Mouse (Mus musculus): ENCODE data around the gene Wwc2. TPM values are rescaled to one million over a fixed set of nuclear protein-coding genes. Genes with fewer than 3 reads are reported as not detected.
A peak's percentile ranks its signal among the peaks of the same experiment; 100 is the strongest.

Gene Wwc2
- polyA plus RNA-seq (2016; fragmentation: Nextera tagmentation; extraction: Ambion mirVana) = 10.0 and 10.1 TPM in 2 replicates

DNA sequence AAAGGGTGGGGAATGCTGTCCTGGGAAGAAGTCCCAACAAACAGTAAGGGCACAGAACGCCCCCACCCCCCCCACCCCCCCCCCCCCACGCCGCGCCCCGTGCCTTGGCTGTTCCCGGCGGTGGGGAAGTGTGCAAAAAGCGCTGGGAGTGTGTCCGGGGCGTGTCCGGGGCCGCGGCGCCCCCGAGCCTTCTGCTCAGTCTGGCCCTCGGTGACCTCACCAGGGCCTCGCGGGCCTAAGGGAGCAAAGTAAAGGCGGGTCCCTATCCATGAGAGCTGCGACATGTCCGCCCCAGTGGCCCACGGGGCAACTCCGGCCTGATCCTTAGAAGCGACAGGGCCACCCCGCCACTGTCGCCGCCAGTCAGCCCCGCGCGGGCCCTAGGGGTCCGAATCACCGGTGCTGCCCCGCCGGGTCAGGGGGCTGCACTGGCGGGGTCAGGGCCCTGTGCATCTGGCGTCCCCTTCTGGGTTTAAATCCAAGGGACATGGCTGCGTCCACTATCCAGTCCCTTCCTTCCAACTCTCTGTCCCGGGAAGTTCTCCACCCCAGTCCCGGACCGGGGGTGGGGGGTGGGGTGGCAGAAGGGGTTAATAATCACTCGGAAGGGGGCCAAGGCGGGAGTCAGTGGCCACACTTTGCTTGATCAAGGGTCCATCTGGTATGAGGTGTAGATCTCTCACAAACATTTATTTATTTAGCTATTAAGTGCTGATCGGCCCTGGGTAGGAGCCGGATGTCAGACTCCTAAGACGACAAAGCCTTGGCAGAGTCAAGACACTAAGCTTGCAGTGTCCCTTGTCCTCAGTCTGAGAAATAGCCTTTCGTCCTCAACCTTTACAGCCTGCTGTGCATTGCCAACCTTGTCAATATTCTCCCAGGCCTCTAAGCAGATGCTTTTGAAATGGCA is at the start of gene Wwc2:
Gene Wwc2, minus strand, starts transcription at position 14 of the 910 bp plus-strand sequence.
- Histone ChIP-seq H3K4me3 (peak within 1 kb of the TSS; percentile 88), H3K36me3 (no peaks in the 10 kb centered on the region), H3K27ac (peak within 1 kb of the TSS; percentile 98), H3K9me3 (0 out of 2 replicates have a peak, but pooled peaks cover 2% of the 10 kb centered on the region), H3K4me1 (replicated peaks) (peaks cover 53% of the 10 kb centered on the region), H3K27me3 (ENCODE audit: insufficient read depth, poor library complexity, severe bottlenecking) (no peaks in the 10 kb centered on the region)
- peak; percentile 77 for DNase-seq (ENCODE audit: low spot score)
- whole genome bisulfite sequencing = 1% methylated on average over 41 of the region's 46 CpGs

DNA sequence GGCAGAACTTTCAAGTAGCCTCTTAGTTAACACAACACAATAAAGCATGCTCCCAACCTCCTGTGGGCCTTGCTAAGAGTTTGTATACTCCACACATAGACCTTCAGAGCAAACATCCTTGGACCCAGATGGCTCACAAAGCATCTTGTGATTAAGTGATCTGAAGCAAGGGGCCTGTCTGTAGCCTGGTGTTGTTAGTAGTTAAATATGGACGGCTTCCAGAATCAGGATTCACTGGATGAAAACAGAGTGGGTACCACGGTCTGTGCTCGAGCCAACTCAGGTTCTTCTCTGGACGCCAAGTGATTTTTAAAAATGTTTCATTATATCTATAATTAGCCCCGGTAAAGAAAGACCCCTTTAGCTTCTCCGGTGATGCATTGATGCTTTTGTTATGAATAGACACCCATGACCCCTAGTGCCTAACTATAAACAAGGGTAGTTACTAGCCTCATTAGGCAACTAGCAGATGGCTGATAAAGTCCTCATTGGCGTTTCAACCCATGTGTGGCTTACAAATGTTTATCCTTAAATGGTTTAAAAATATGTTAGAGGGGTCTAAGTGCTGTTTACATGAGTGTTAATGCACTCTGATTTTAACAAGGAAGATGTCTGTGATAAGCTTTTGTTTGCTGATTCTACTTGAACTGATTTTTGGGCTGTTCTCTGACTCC is 47.7 kb upstream of the Wwc2 start:
- H3K27ac ChIP-seq = no peak overlapping the region
- no peaks in the 10 kb centered on the region for H3K36me3 ChIP-seq
- DNase-seq (ENCODE audit: low spot score) = no peak
- no peak overlapping the region for H3K4me3 ChIP-seq
- H3K27me3 ChIP-seq (ENCODE audit: insufficient read depth, poor library complexity, severe bottlenecking) = no peaks in the 10 kb centered on the region
- H3K4me1 ChIP-seq (replicated peaks) = no peaks in the 10 kb centered on the region
- no peaks in the 10 kb centered on the region for H3K9me3 ChIP-seq
- WGBS = 81% methylated on average over 7 of the region's 7 CpGs

DNA sequence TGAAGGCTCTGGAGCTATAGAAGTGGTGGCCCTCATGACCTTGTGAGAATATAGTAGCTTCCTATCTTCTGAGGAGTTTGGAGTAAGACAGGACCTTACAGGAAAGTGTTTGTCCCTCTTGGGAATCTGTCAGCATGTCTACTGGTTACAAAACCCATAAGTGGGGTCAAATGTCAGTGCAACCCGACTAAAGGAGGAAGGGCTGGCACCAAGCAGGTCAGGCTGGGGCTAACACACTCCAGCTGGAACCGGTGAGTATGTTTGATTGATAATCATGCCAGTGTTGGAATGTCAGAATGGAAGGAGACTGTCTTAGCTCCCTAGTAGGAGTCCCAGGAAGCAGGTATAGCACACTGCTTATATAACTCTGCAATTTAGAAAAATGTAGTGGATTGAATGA is 41.3 kb upstream of the Wwc2 start:
- 48% methylated on average over 2 of the region's 2 CpGs for WGBS
- H3K27ac ChIP-seq = no peak overlapping the region
- H3K9me3 ChIP-seq = no peaks in the 10 kb centered on the region
- no peak overlapping the region for H3K4me3 ChIP-seq
- H3K4me1 ChIP-seq (replicated peaks) = no peaks in the 10 kb centered on the region
- no peaks in the 10 kb centered on the region for H3K27me3 ChIP-seq (ENCODE audit: insufficient read depth, poor library complexity, severe bottlenecking)
- DNase-seq (ENCODE audit: low spot score) = no peak
- no peaks in the 10 kb centered on the region for H3K36me3 ChIP-seq

DNA sequence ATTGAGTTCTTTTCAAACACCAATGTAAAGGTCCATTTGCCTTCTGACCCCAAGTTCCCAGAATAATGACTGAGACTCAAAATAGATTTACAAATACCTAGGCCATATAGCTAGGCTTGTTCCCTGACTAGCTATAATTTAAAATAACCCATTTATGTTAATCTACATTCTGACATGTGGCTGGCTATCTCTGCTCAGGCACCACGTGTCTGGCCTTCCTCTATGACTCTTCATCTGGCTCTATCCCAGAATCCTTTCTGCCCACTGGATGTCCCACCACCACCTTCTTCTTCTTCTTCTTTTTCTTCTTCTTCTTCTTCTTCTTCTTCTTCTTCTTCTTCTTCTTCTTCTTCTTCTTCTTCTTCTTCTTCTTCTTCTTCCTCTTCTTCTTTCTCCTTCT is 39.9 kb upstream of the Wwc2 start:
- no peak for DNase-seq (ENCODE audit: low spot score)
- 70% methylated on average over 1 of the region's 1 CpGs for WGBS
- Histone ChIP-seq H3K36me3 (no peaks in the 10 kb centered on the region), H3K4me1 (replicated peaks) (no peaks in the 10 kb centered on the region), H3K27ac (no peak overlapping the region), H3K9me3 (no peaks in the 10 kb centered on the region), H3K27me3 (ENCODE audit: insufficient read depth, poor library complexity, severe bottlenecking) (no peaks in the 10 kb centered on the region), H3K4me3 (no peak overlapping the region)

DNA sequence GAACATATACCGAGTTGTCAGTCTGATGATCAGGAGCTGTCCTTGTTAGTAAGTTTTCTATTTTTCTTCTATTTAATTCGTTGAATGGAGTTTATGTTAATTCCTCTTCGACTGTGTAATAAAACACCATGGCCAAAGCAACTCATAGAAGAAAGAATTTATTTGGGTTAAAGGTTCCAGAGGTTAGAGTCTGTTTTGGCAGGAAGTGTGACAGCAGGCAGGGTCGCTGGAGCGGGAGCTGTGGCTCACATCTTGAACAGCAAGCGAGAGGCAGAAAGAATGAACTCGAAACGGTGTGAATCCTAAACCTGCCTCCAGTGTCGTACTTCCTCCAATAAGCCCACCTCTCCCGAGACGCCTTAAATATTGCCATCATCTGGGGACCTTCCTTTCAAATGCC is 36.1 kb upstream of the Wwc2 start:
- no peak overlapping the region for H3K27ac ChIP-seq
- no peak for DNase-seq (ENCODE audit: low spot score)
- H3K4me3 ChIP-seq = no peak overlapping the region
- H3K9me3 ChIP-seq = 0 out of 2 replicates have a peak, but pooled peaks cover 5% of the 10 kb centered on the region
- 73% methylated on average over 11 of the region's 11 CpGs for WGBS
- H3K27me3 ChIP-seq (ENCODE audit: insufficient read depth, poor library complexity, severe bottlenecking) = no peaks in the 10 kb centered on the region
- H3K36me3 ChIP-seq = no peaks in the 10 kb centered on the region
- no peaks in the 10 kb centered on the region for H3K4me1 ChIP-seq (replicated peaks)

DNA sequence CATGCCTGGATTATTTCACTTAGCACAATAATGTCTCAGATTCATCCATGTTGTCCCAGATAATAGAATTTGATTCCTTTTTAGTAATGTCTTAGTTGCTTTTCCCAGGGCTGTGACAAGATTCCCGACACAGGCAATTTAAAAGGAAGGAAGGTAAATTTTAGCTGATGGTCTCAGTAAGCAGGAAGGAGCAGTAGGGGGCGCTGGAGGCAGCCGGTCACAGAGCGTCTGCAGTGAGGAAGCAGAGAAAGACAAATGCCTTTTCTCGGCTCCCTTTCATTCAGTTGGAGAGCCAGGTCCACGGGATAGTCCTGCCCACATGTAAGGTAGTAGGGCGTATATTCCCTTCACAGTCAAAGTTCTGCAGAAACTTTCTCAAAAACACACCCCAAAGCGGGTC is 32.5 kb upstream of the Wwc2 start:
- Histone ChIP-seq H3K27me3 (ENCODE audit: insufficient read depth, poor library complexity, severe bottlenecking) (no peaks in the 10 kb centered on the region), H3K9me3 (0 out of 2 replicates have a peak, but pooled peaks cover 5% of the 10 kb centered on the region), H3K4me3 (no peak overlapping the region), H3K4me1 (replicated peaks) (no peaks in the 10 kb centered on the region), H3K27ac (no peak overlapping the region), H3K36me3 (no peaks in the 10 kb centered on the region)
- DNase-seq (ENCODE audit: low spot score) = no peak
- WGBS = 74% methylated on average over 8 of the region's 8 CpGs

DNA sequence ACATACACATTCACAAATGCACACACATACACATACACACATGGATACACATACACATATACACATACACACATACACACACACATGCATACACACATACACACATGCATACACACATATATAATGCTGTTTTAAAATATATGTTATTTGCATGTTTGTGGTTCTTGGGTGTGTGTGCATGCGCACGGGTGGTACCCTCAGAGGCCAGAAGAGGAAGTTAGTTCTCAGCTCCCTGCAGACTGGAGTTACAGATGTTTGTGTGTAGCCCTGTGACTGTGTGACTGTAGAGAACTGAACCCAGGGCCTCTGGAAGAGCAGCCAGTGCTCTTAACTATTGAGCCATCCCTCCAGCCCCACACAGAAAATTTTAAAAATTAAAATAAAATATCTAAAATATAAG is 29.0 kb upstream of the Wwc2 start:
- H3K27me3 ChIP-seq (ENCODE audit: insufficient read depth, poor library complexity, severe bottlenecking) = no peaks in the 10 kb centered on the region
- DNase-seq (ENCODE audit: low spot score) = no peak
- H3K27ac ChIP-seq = no peak overlapping the region
- no peaks in the 10 kb centered on the region for H3K4me1 ChIP-seq (replicated peaks)
- 91% methylated on average over 2 of the region's 2 CpGs for WGBS
- no peaks in the 10 kb centered on the region for H3K36me3 ChIP-seq
- no peak overlapping the region for H3K4me3 ChIP-seq
- 0 out of 2 replicates have a peak, but pooled peaks cover 5% of the 10 kb centered on the region for H3K9me3 ChIP-seq

DNA sequence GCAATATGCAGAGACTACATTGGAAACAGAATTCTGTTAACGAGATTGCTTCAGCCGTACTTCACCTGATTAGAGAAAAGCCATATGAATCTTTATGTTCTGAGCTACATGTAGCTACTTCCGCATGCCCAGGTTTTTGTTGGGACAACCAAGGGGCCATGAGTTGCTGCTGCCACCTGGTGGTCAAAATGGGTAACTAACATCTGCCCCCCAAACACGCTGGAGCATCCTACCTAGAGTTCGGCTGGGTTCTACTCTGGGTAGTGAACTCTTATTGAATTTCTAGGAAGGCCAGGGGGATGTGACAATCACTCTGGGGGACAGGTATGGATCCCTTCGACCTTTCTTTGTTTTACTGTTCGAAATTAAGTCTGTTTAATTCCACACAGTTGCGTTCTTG is 25.8 kb upstream of the Wwc2 start:
- peak; percentile 78 for DNase-seq (ENCODE audit: low spot score)
- no peak overlapping the region for H3K4me3 ChIP-seq
- H3K4me1 ChIP-seq (replicated peaks) = no peaks in the 10 kb centered on the region
- H3K27me3 ChIP-seq (ENCODE audit: insufficient read depth, poor library complexity, severe bottlenecking) = no peaks in the 10 kb centered on the region
- no peaks in the 10 kb centered on the region for H3K36me3 ChIP-seq
- no peaks in the 10 kb centered on the region for H3K9me3 ChIP-seq
- WGBS = 30% methylated on average over 8 of the region's 8 CpGs
- no peak overlapping the region for H3K27ac ChIP-seq

DNA sequence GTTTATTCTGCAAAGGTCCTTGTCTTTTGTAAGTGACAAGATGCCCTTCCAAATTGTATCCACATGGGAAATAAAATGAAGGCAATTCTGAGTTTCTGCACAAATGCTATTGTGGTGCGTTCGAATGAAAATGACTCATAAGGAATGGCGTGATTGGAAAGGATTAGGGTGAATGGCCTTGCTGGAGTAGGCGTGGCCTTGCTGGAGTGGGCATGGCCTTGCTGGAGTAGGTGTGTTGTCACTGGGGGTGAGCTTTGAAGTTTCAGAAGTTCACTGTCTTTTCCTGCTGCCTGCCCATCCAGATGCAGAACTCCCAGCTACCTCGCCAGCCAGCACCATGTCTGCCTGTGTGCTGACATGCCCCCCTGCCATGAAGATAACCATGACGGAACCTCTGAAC is 23.7 kb upstream of the Wwc2 start:
- Histone ChIP-seq H3K36me3 (no peaks in the 10 kb centered on the region), H3K4me3 (no peak overlapping the region), H3K4me1 (replicated peaks) (no peaks in the 10 kb centered on the region), H3K27me3 (ENCODE audit: insufficient read depth, poor library complexity, severe bottlenecking) (no peaks in the 10 kb centered on the region), H3K27ac (no peak overlapping the region), H3K9me3 (no peaks in the 10 kb centered on the region)
- DNase-seq (ENCODE audit: low spot score) = no peak
- 88% methylated on average over 6 of the region's 6 CpGs for WGBS

DNA sequence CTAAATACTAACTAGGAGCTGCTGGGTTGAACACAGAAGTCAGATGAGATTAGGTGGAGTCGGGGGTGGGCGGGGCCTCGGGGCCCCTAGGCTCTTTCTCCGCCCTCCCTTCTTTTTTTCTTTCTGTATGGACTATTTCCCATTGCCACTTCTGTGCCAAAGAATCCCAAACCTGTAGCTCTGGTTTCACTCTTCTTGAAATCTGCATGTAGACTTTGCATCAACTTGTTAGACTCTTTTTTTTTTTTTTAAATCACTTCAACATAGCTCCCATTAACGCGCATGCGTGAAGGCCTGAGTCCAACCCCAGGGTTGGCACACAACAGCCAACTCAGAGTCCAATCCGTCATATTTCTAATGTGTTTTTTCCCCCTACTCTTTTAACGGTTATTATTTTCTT is 22.6 kb upstream of the Wwc2 start:
- no peaks in the 10 kb centered on the region for H3K27me3 ChIP-seq (ENCODE audit: insufficient read depth, poor library complexity, severe bottlenecking)
- H3K36me3 ChIP-seq = no peaks in the 10 kb centered on the region
- DNase-seq (ENCODE audit: low spot score) = no peak
- WGBS = 92% methylated on average over 9 of the region's 9 CpGs
- H3K27ac ChIP-seq = no peak overlapping the region
- no peaks in the 10 kb centered on the region for H3K4me1 ChIP-seq (replicated peaks)
- H3K4me3 ChIP-seq = no peak overlapping the region
- H3K9me3 ChIP-seq = no peaks in the 10 kb centered on the region

DNA sequence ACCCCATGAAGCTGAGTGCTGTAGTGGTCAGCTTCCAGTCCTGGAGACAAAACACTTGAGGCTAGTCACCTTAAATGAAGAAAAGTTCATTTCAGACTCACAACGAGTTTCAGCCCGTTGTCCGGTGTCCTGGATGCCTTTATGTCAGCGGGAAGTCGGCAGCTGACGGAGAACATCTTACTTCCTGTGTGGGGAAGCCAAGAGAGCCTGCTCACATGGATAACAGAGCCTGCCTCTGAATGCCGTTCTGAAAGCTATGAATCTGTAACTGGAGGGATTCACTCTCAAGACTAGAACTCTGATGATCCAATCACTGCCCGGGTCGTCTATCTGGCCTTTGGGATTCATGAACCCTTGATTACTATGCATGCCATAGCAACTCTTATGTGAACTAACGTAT is 21.1 kb upstream of the Wwc2 start:
- Histone ChIP-seq H3K27me3 (ENCODE audit: insufficient read depth, poor library complexity, severe bottlenecking) (no peaks in the 10 kb centered on the region), H3K36me3 (no peaks in the 10 kb centered on the region), H3K9me3 (no peaks in the 10 kb centered on the region), H3K27ac (no peak overlapping the region), H3K4me1 (replicated peaks) (no peaks in the 10 kb centered on the region), H3K4me3 (no peak overlapping the region)
- 85% methylated on average over 10 of the region's 10 CpGs for WGBS
- no peak for DNase-seq (ENCODE audit: low spot score)

DNA sequence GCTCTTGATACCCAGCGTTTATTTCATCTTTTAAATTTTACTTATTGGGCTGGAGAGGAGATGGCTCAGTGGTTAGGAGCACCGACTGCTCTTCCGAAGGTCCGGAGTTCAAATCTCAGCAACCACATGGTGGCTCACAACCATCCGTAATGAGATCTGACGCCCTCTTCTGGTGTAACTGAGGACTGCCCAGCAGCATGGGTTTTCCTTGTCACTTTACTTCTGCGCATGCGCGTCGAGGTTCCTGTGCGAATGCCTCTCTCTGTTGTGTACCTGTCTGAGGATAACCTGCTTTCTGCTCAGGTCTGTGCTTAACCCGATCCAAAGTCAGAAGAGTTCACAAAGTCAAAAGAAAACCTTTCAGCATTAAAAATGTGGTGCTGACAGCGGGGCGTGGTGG is 20.3 kb upstream of the Wwc2 start:
- H3K27ac ChIP-seq = no peak overlapping the region
- no peaks in the 10 kb centered on the region for H3K36me3 ChIP-seq
- no peak for DNase-seq (ENCODE audit: low spot score)
- H3K4me1 ChIP-seq (replicated peaks) = no peaks in the 10 kb centered on the region
- H3K9me3 ChIP-seq = no peaks in the 10 kb centered on the region
- 82% methylated on average over 14 of the region's 14 CpGs for WGBS
- H3K4me3 ChIP-seq = no peak overlapping the region
- no peaks in the 10 kb centered on the region for H3K27me3 ChIP-seq (ENCODE audit: insufficient read depth, poor library complexity, severe bottlenecking)

DNA sequence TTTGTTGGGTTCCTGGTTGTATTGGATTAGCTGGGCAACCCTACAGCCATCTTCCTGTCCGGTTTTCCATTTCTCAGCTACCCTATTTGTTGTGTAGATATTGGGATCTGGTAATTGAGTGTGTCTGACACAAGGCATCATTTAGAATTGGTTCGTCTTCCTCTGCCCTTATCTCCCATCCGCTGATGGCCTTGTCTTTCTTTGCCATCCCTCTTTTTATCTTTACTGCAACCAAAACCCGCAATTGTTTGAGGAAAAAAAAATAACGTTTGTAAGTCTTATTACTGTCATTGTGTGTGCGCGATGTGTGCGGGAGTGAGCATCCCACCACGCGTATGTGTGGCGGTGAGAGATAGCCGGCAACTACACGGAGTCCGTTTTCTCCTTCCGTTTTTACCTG is 18.7 kb upstream of the Wwc2 start:
- Histone ChIP-seq H3K4me3 (no peak overlapping the region), H3K27me3 (ENCODE audit: insufficient read depth, poor library complexity, severe bottlenecking) (no peaks in the 10 kb centered on the region), H3K9me3 (no peaks in the 10 kb centered on the region), H3K36me3 (no peaks in the 10 kb centered on the region), H3K27ac (no peak overlapping the region), H3K4me1 (replicated peaks) (no peaks in the 10 kb centered on the region)
- WGBS = 89% methylated on average over 15 of the region's 15 CpGs
- DNase-seq (ENCODE audit: low spot score) = no peak

All from hindbrain, embryonic 10.5 days (tissue).